Mouse (Mus musculus) kidney, embryonic 14.5 days (tissue): ENCODE results near the gene Gipc1. TPM values are rescaled to one million over a fixed set of nuclear protein-coding genes. Genes with fewer than 3 reads are reported as not detected.

Source experiments
- ATAC-seq: fragments of 200-750 bp; cut with Nextera tagmentation; 2 replicates; pipeline ENCODE4 v1.8.0; 2017; ENCODE audit warnings: moderate number of reproducible peaks, mild to moderate bottlenecking, moderate TSS enrichment, moderate library complexity; ENCODE audit not compliant: low FRiP score, low TSS enrichment
- H3K27ac ChIP-seq: fragments of 300-500 bp; sonication (generic); 2 replicates; pipeline ENCODE4 v1.5.1; 2014; ENCODE audit warnings: low read depth, mild to moderate bottlenecking, low read length, moderate library complexity, mixed read lengths
- H3K27me3 ChIP-seq: fragments of 300-500 bp; sonication (generic); 2 replicates; pipeline ENCODE4 v1.6.1; 2014; ENCODE audit warnings: mild to moderate bottlenecking, low read length; ENCODE audit not compliant: control insufficient read depth, insufficient read depth
- H3K36me3 ChIP-seq: fragments of 300-500 bp; sonication (generic); 2 replicates; pipeline ENCODE4 v1.6.1; 2014; ENCODE audit warnings: low read length, mixed read lengths; ENCODE audit not compliant: control insufficient read depth, insufficient read depth
- H3K4me1 ChIP-seq: fragments of 300-500 bp; sonication (generic); 2 replicates; pipeline ENCODE4 v1.6.1; 2014; ENCODE audit warnings: low read length, mixed read lengths; ENCODE audit not compliant: control insufficient read depth, insufficient read depth
- H3K4me2 ChIP-seq: fragments of 300-500 bp; sonication (generic); replicated peaks from 2 replicates; pipeline ENCODE4 v1.6.1; 2014; ENCODE audit warnings: low read depth, mild to moderate bottlenecking, low read length
- H3K4me3 ChIP-seq: fragments of 300-500 bp; sonication (generic); 2 replicates; pipeline ENCODE4 v1.5.1; 2014; ENCODE audit warnings: mild to moderate bottlenecking, low read length
- H3K9ac ChIP-seq: fragments of 300-500 bp; sonication (generic); 2 replicates; pipeline ENCODE4 v1.6.1; 2014; ENCODE audit warnings: low read depth, mild to moderate bottlenecking, low read length, moderate library complexity
- H3K9me3 ChIP-seq: fragments of 300-500 bp; sonication (generic); 2 replicates; pipeline ENCODE4 v1.6.1; 2016; ENCODE audit warnings: low read length; ENCODE audit not compliant: control insufficient read depth
- WGBS: fragments of 180-500 bp; shearing (Covaris S2); extraction: QIAGEN DNeasy Blood & Tissue Kit; methylation state at CpG from one replicate; pipeline ENCODE4 v1.1.7; 2014; 5-methylcytosine and 5-hydroxymethylcytosine counted together
- polyA plus RNA-seq: library from polyadenylated mRNA; unstranded; fragments of >200 nt; fragmentation: Nextera tagmentation; extraction: Ambion mirVana; gene quantifications from 2 replicates; pipeline ENCODE4 v1.2.1, GENCODE M21; 2014

Gene Gipc1
- polyA plus RNA-seq, 1 experiment from 2014 or later, result 210 TPM

- Histone ChIP-seq H3K27ac (peak overlapping the region; percentile 74; the same call in 1 of the 2 replicates), H3K27me3 (no peaks in the 10 kb centered on the region), H3K9ac (peak overlapping the region; percentile 31; the same call in 1 of the 2 replicates), H3K36me3 (peaks cover 33% of the 10 kb centered on the region), H3K4me1 (peaks cover 52% of the 10 kb centered on the region), H3K4me3 (no peak overlapping the region), H3K9me3 (no peaks in the 10 kb centered on the region), H3K4me2 (peak overlapping the region; percentile 19)
- 92% methylated on average over 3 of the region's 3 CpGs for WGBS
- ATAC-seq, result no peak
Observed at GRCm38 (mm10) chr8:83666866-83667234, 14.4 kb downstream of the Gipc1 start.

- 80% methylated on average over 10 of the region's 10 CpGs for WGBS
- Histone ChIP-seq H3K27ac (no peak overlapping the region), H3K4me2 (no peak overlapping the region), H3K9ac (no peak overlapping the region; the same call in 1 of the 2 replicates), H3K36me3 (peaks cover 37% of the 10 kb centered on the region), H3K4me3 (no peak overlapping the region), H3K27me3 (no peaks in the 10 kb centered on the region), H3K9me3 (no peaks in the 10 kb centered on the region), H3K4me1 (peaks cover 45% of the 10 kb centered on the region)
- ATAC-seq, result no peak
Observed at GRCm38 (mm10) chr8:83667526-83667925, 15.0 kb downstream of the Gipc1 start.

- H3K27me3 ChIP-seq, result no peaks in the 10 kb centered on the region
- H3K36me3 ChIP-seq, result peaks cover 36% of the 10 kb centered on the region
- H3K4me3 ChIP-seq, result peak overlapping the region; percentile 29
- H3K9me3 ChIP-seq, result no peaks in the 10 kb centered on the region
- peak; percentile 25 for ATAC-seq
- 21% methylated on average over 80 of the region's 80 CpGs for WGBS
- H3K9ac ChIP-seq, result peak overlapping the region; percentile 32
- no peak overlapping the region for H3K27ac ChIP-seq
- peak overlapping the region; percentile 59 for H3K4me2 ChIP-seq
- H3K4me1 ChIP-seq, result peaks cover 38% of the 10 kb centered on the region
Observed at GRCm38 (mm10) chr8:83668010-83668916, 15.8 kb downstream of the Gipc1 start.

- 77% methylated on average over 16 of the region's 16 CpGs for WGBS
Observed at GRCm38 (mm10) chr8:83669013-83669412, 16.5 kb downstream of the Gipc1 start.

GRCm38 (mm10) chr8:83672936-83673335 lies 20.5 kb downstream of the Gipc1 start:
- Histone ChIP-seq H3K27me3 (no peaks in the 10 kb centered on the region), H3K4me2 (no peak overlapping the region), H3K9me3 (no peaks in the 10 kb centered on the region), H3K4me3 (no peak overlapping the region), H3K9ac (no peak overlapping the region), H3K27ac (no peak overlapping the region), H3K36me3 (peaks cover 39% of the 10 kb centered on the region), H3K4me1 (0 out of 2 replicates have a peak, but pooled peaks cover 5% of the 10 kb centered on the region)
- no peak for ATAC-seq
- WGBS, result 53% methylated on average over 5 of the region's 5 CpGs

More at GRCm38 (mm10) chr8:83669013-83669412, 16.5 kb downstream of the Gipc1 start:
- H3K4me3 ChIP-seq, result no peak overlapping the region
- no peak overlapping the region for H3K4me2 ChIP-seq
- H3K4me1 ChIP-seq, result peaks cover 38% of the 10 kb centered on the region
- H3K9ac ChIP-seq, result no peak overlapping the region
- no peaks in the 10 kb centered on the region for H3K9me3 ChIP-seq
- H3K27me3 ChIP-seq, result no peaks in the 10 kb centered on the region
- no peak overlapping the region for H3K27ac ChIP-seq
- peaks cover 28% of the 10 kb centered on the region for H3K36me3 ChIP-seq
- no peak for ATAC-seq

- peaks cover 53% of the 10 kb centered on the region for H3K36me3 ChIP-seq
Observed at GRCm38 (mm10) chr8:83674497-83674896, 22.0 kb downstream of the Gipc1 start.

GRCm38 (mm10) chr8:83679866-83680265 lies 27.4 kb downstream of the Gipc1 start:
- Histone ChIP-seq H3K27ac (no peak overlapping the region), H3K9me3 (no peaks in the 10 kb centered on the region), H3K4me2 (no peak overlapping the region), H3K36me3 (peaks cover 70% of the 10 kb centered on the region), H3K9ac (no peak overlapping the region), H3K4me3 (no peak overlapping the region), H3K27me3 (no peaks in the 10 kb centered on the region), H3K4me1 (peaks cover 15% of the 10 kb centered on the region; the same call in 1 of the 2 replicates)
- ATAC-seq, result no peak
- WGBS, result 93% methylated on average over 12 of the region's 12 CpGs

More at GRCm38 (mm10) chr8:83674497-83674896, 22.0 kb downstream of the Gipc1 start:
- no peak overlapping the region for H3K27ac ChIP-seq
- H3K9me3 ChIP-seq, result no peaks in the 10 kb centered on the region
- no peaks in the 10 kb centered on the region for H3K4me1 ChIP-seq
- no peak overlapping the region for H3K4me3 ChIP-seq
- no peaks in the 10 kb centered on the region for H3K27me3 ChIP-seq
- WGBS, result 88% methylated on average over 5 of the region's 5 CpGs
- H3K9ac ChIP-seq, result no peak overlapping the region
- no peak overlapping the region for H3K4me2 ChIP-seq
- ATAC-seq, result no peak

GRCm38 (mm10) chr8:83680603-83681002 lies 28.1 kb downstream of the Gipc1 start:
- H3K9ac ChIP-seq, result 0 out of 2 replicates have a peak overlapping the region, but pooled peaks have one; percentile 28
- no peaks in the 10 kb centered on the region for H3K9me3 ChIP-seq
- WGBS, result 74% methylated on average over 5 of the region's 5 CpGs
- H3K4me2 ChIP-seq, result no peak overlapping the region
- no peak overlapping the region for H3K4me3 ChIP-seq
- no peak for ATAC-seq
- peak overlapping the region; percentile 48; the same call in 1 of the 2 replicates for H3K27ac ChIP-seq
- peaks cover 15% of the 10 kb centered on the region; the same call in 1 of the 2 replicates for H3K4me1 ChIP-seq
- H3K27me3 ChIP-seq, result no peaks in the 10 kb centered on the region
- peaks cover 73% of the 10 kb centered on the region for H3K36me3 ChIP-seq

- H3K9me3 ChIP-seq, result no peaks in the 10 kb centered on the region
- H3K9ac ChIP-seq, result peak overlapping the region; percentile 28; the same call in 1 of the 2 replicates
- peak overlapping the region; percentile 48; the same call in 1 of the 2 replicates for H3K27ac ChIP-seq
- no peak overlapping the region for H3K4me3 ChIP-seq
- peaks cover 15% of the 10 kb centered on the region; the same call in 1 of the 2 replicates for H3K4me1 ChIP-seq
- no peak overlapping the region for H3K4me2 ChIP-seq
- peak; percentile 74 for ATAC-seq
- no peaks in the 10 kb centered on the region for H3K27me3 ChIP-seq
- 10% methylated on average over 6 of the region's 6 CpGs for WGBS
- peaks cover 77% of the 10 kb centered on the region for H3K36me3 ChIP-seq
Observed at GRCm38 (mm10) chr8:83681099-83681498, 28.6 kb downstream of the Gipc1 start.
